Mouse (Mus musculus): ENCODE measurements at regions not wholly inside any gene's neighbourhood (a gene's known extent, or its start where the extent isn't known, plus 50 kb on each side); places are given as distances from the start of the nearest gene placed in this dataset.

- Histone ChIP-seq H3K79me2 (ENCODE audit: control insufficient read depth, insufficient read depth, low read length, poor library complexity) (no peaks in the 10 kb centered on the region), H3K27ac (ENCODE audit: control insufficient read depth, low read depth, low read length) (no peak overlapping the region), H3K4me1 (ENCODE audit: control insufficient read depth in 1 of 2, insufficient read depth in 2 of 2, low read length in 2 of 2) (no peaks in the 10 kb centered on the region), H3K36me3 (ENCODE audit: control insufficient read depth in 1 of 2, insufficient read depth in 2 of 2, low read length in 2 of 2) (no peaks in the 10 kb centered on the region), H3K9ac (ENCODE audit: control insufficient read depth, low read depth, low read length, poor library complexity, severe bottlenecking) (no peak overlapping the region), H3K27me3 (ENCODE audit: control insufficient read depth in 1 of 2, insufficient read depth in 2 of 2, low read length in 2 of 2) (no peaks in the 10 kb centered on the region), H3K9me3 (replicated peaks; ENCODE audit: insufficient read depth, low read length) (no peaks in the 10 kb centered on the region), H3K4me3 (ENCODE audit: control insufficient read depth in 1 of 2, insufficient read depth in 1 of 2, low read depth in 2 of 2, low read length in 2 of 2) (no peak overlapping the region)
- DNase-seq (ENCODE audit: low read depth, low spot score): no peak
- TF ChIP-seq POLR2A (IDR thresholded peaks at IDR 0.05; ENCODE audit: control insufficient read depth in 1 of 2, insufficient read depth in 1 of 2, low read depth in 1 of 2, low read length in 2 of 2, poor library complexity in 1 of 2): no peak
- no peak for TF ChIP-seq RAD21 (IDR thresholded peaks at IDR 0.05; ENCODE audit: low read depth, low read length)
- TF ChIP-seq JUND (IDR thresholded peaks at IDR 0.05; ENCODE audit: low read depth, low read length): no peak
- no peak for TF ChIP-seq ZMIZ1 (IDR thresholded peaks at IDR 0.05; ENCODE audit: low read depth, low read length)
- TF ChIP-seq ZC3H11A (IDR thresholded peaks at IDR 0.05; ENCODE audit: low read depth, low read length): no peak
Observed at GRCm38 (mm10) chr8:12165487-12166152, 113.0 kb upstream of the A230072I06Rik start.

GRCm38 (mm10) chr8:12171788-12172187 lies 106.8 kb upstream of the A230072I06Rik start:
- Histone ChIP-seq H3K79me2 (ENCODE audit: control insufficient read depth, insufficient read depth, low read length, poor library complexity) (no peaks in the 10 kb centered on the region), H3K9me3 (replicated peaks; ENCODE audit: insufficient read depth, low read length) (no peaks in the 10 kb centered on the region), H3K4me3 (ENCODE audit: control insufficient read depth in 1 of 2, insufficient read depth in 1 of 2, low read depth in 2 of 2, low read length in 2 of 2) (no peak overlapping the region), H3K27me3 (ENCODE audit: control insufficient read depth in 1 of 2, insufficient read depth in 2 of 2, low read length in 2 of 2) (no peaks in the 10 kb centered on the region), H3K9ac (ENCODE audit: control insufficient read depth, low read depth, low read length, poor library complexity, severe bottlenecking) (no peak overlapping the region), H3K27ac (ENCODE audit: control insufficient read depth, low read depth, low read length) (no peak overlapping the region), H3K4me1 (ENCODE audit: control insufficient read depth in 1 of 2, insufficient read depth in 2 of 2, low read length in 2 of 2) (no peaks in the 10 kb centered on the region), H3K36me3 (ENCODE audit: control insufficient read depth in 1 of 2, insufficient read depth in 2 of 2, low read length in 2 of 2) (no peaks in the 10 kb centered on the region)
- no peak for DNase-seq (ENCODE audit: low read depth, low spot score)
- TF ChIP-seq MXI1 (IDR thresholded peaks at IDR 0.05; ENCODE audit: low read depth, low read length) (no peak), POLR2A (IDR thresholded peaks at IDR 0.05; ENCODE audit: control insufficient read depth in 1 of 2, insufficient read depth in 1 of 2, low read depth in 1 of 2, low read length in 2 of 2, poor library complexity in 1 of 2) (no peak), BHLHE40 (IDR thresholded peaks at IDR 0.05; ENCODE audit: borderline replicate concordance, low read depth, low read length) (no peak), RCOR1 (IDR thresholded peaks at IDR 0.05; ENCODE audit: low read depth, low read length) (no peak), MYC (IDR thresholded peaks at IDR 0.05; ENCODE audit: low read depth, low read length) (no peak), MEF2A (IDR thresholded peaks at IDR 0.05; ENCODE audit: extremely low read depth, insufficient replicate concordance, low read depth, low read length, poor library complexity, severe bottlenecking) (no peak), NELFE (IDR thresholded peaks at IDR 0.05; ENCODE audit: low read depth, low read length) (no peak), TCF12 (IDR thresholded peaks at IDR 0.05; ENCODE audit: low read depth, low read length) (no peak), GABPA (IDR thresholded peaks at IDR 0.05; ENCODE audit: low read depth, low read length) (no peak), ZNF384 (IDR thresholded peaks at IDR 0.05; ENCODE audit: low read depth, low read length) (no peak), ZMIZ1 (IDR thresholded peaks at IDR 0.05; ENCODE audit: low read depth, low read length) (no peak), KAT2A (conservative IDR thresholded peaks at IDR 0.05; ENCODE audit: low read depth, low read length) (no peak), MAX (IDR thresholded peaks at IDR 0.05; ENCODE audit: low read length) (no peak), MAFK (IDR thresholded peaks at IDR 0.05; ENCODE audit: borderline replicate concordance, low read depth, low read length) (no peak), UBTF (IDR thresholded peaks at IDR 0.05; ENCODE audit: borderline replicate concordance, insufficient read depth, low read depth, low read length) (no peak)

All from MEL (cell line).